Mouse (Mus musculus) kidney, embryonic 15.5 days (tissue): ENCODE data around the gene Ppfibp2. TPM values are rescaled to one million over a fixed set of nuclear protein-coding genes. Genes with fewer than 3 reads are reported as not detected.
A peak's percentile ranks its signal among the peaks of the same experiment; 100 is the strongest.

Source experiments
- ATAC-seq: fragments of 200-750 bp; cut with Nextera tagmentation; replicated peaks from 2 replicates; pipeline ENCODE4 v1.8.0; 2017; ENCODE audit warnings: moderate TSS enrichment; ENCODE audit not compliant: low FRiP score
- H3K27ac ChIP-seq: fragments of 300-500 bp; sonication (generic); 2 replicates; pipeline ENCODE4 v1.5.1; 2015; ENCODE audit warnings: mild to moderate bottlenecking, inconsistent platforms
- H3K27me3 ChIP-seq: fragments of 300-500 bp; sonication (generic); 2 replicates; pipeline ENCODE4 v1.6.1; 2015; ENCODE audit warnings: inconsistent platforms
- H3K36me3 ChIP-seq: fragments of 300-500 bp; sonication (generic); 2 replicates; pipeline ENCODE4 v1.6.1; 2015; ENCODE audit warnings: inconsistent platforms
- H3K4me1 ChIP-seq: fragments of 300-500 bp; sonication (generic); 2 replicates; pipeline ENCODE4 v1.6.1; 2015; ENCODE audit warnings: inconsistent platforms
- H3K4me2 ChIP-seq: fragments of 300-500 bp; sonication (generic); 2 replicates; pipeline ENCODE4 v1.6.1; 2015; ENCODE audit warnings: moderate library complexity, mild to moderate bottlenecking, inconsistent platforms
- H3K4me3 ChIP-seq: fragments of 300-500 bp; sonication (generic); replicated peaks from 2 replicates; pipeline ENCODE4 v1.5.1; 2015; ENCODE audit warnings: mild to moderate bottlenecking, inconsistent platforms
- H3K9ac ChIP-seq: fragments of 300-500 bp; sonication (generic); 2 replicates; pipeline ENCODE4 v1.6.1; 2015; ENCODE audit warnings: mild to moderate bottlenecking, inconsistent platforms
- H3K9me3 ChIP-seq: fragments of 300-500 bp; sonication (generic); replicated peaks from 2 replicates; pipeline ENCODE4 v1.6.1; 2016; ENCODE audit warnings: inconsistent platforms
- WGBS: fragments of 180-500 bp; shearing (Covaris S2); methylation state at CpG from one replicate; pipeline ENCODE4 v1.1.7; 2015; ENCODE audit warnings: mixed read lengths; 5-methylcytosine and 5-hydroxymethylcytosine counted together
- polyA plus RNA-seq: library from polyadenylated mRNA; unstranded; fragments of >200 nt; fragmentation: Nextera tagmentation; extraction: Ambion mirVana; gene quantifications from 2 replicates; pipeline ENCODE4 v1.2.1, GENCODE M21; 2015

Gene Ppfibp2
- polyA plus RNA-seq, 1 experiment from 2014 or later, result 5.6 TPM

GRCm38 (mm10) chr7:107648937-107649688 lies 54.1 kb downstream of the Ppfibp2 start:
- no peaks in the 10 kb centered on the region for H3K27me3 ChIP-seq
- WGBS, result 82% methylated on average over 12 of the region's 12 CpGs
- H3K36me3 ChIP-seq, result no peaks in the 10 kb centered on the region
- H3K4me3 ChIP-seq, result no peak overlapping the region
- H3K4me1 ChIP-seq, result no peaks in the 10 kb centered on the region
- H3K9me3 ChIP-seq, result no peaks in the 10 kb centered on the region
- no peak for ATAC-seq
- no peak overlapping the region for H3K27ac ChIP-seq
- H3K4me2 ChIP-seq, result no peak overlapping the region
- H3K9ac ChIP-seq, result no peak overlapping the region

- no peak overlapping the region for H3K4me3 ChIP-seq
- H3K4me2 ChIP-seq, result no peak overlapping the region
- no peaks in the 10 kb centered on the region for H3K36me3 ChIP-seq
- no peak overlapping the region for H3K27ac ChIP-seq
- H3K9me3 ChIP-seq, result no peaks in the 10 kb centered on the region
- 85% methylated on average over 7 of the region's 7 CpGs for WGBS
- ATAC-seq, result no peak
- no peaks in the 10 kb centered on the region for H3K27me3 ChIP-seq
- H3K4me1 ChIP-seq, result no peaks in the 10 kb centered on the region
- no peak overlapping the region for H3K9ac ChIP-seq
Measured at GRCm38 (mm10) chr7:107649990-107650389, 55.0 kb downstream of the Ppfibp2 start.

GRCm38 (mm10) chr7:107651821-107652220 lies 56.8 kb downstream of the Ppfibp2 start:
- no peak for ATAC-seq
- Histone ChIP-seq H3K4me2 (no peak overlapping the region), H3K27ac (no peak overlapping the region), H3K9ac (no peak overlapping the region), H3K36me3 (no peaks in the 10 kb centered on the region), H3K4me1 (no peaks in the 10 kb centered on the region), H3K9me3 (no peaks in the 10 kb centered on the region), H3K4me3 (no peak overlapping the region), H3K27me3 (no peaks in the 10 kb centered on the region)
- WGBS, result 70% methylated on average over 1 of the region's 1 CpGs

- WGBS, result 90% methylated on average over 6 of the region's 6 CpGs
- no peak overlapping the region for H3K4me2 ChIP-seq
- H3K4me3 ChIP-seq, result no peak overlapping the region
- peaks cover 1% of the 10 kb centered on the region for H3K4me1 ChIP-seq
- no peak overlapping the region for H3K9ac ChIP-seq
- no peaks in the 10 kb centered on the region for H3K27me3 ChIP-seq
- no peak overlapping the region for H3K27ac ChIP-seq
- H3K9me3 ChIP-seq, result no peaks in the 10 kb centered on the region
- H3K36me3 ChIP-seq, result no peaks in the 10 kb centered on the region
- ATAC-seq, result no peak
Measured at GRCm38 (mm10) chr7:107656451-107656850, 61.4 kb downstream of the Ppfibp2 start.

GRCm38 (mm10) chr7:107659186-107659918 lies 64.3 kb downstream of the Ppfibp2 start:
- H3K27ac ChIP-seq, result no peak overlapping the region
- H3K9ac ChIP-seq, result no peak overlapping the region
- H3K27me3 ChIP-seq, result no peaks in the 10 kb centered on the region
- WGBS, result 90% methylated on average over 8 of the region's 8 CpGs
- H3K9me3 ChIP-seq, result no peaks in the 10 kb centered on the region
- no peaks in the 10 kb centered on the region for H3K36me3 ChIP-seq
- ATAC-seq, result no peak
- H3K4me2 ChIP-seq, result no peak overlapping the region
- no peak overlapping the region for H3K4me3 ChIP-seq
- peaks cover 15% of the 10 kb centered on the region for H3K4me1 ChIP-seq

DNA sequence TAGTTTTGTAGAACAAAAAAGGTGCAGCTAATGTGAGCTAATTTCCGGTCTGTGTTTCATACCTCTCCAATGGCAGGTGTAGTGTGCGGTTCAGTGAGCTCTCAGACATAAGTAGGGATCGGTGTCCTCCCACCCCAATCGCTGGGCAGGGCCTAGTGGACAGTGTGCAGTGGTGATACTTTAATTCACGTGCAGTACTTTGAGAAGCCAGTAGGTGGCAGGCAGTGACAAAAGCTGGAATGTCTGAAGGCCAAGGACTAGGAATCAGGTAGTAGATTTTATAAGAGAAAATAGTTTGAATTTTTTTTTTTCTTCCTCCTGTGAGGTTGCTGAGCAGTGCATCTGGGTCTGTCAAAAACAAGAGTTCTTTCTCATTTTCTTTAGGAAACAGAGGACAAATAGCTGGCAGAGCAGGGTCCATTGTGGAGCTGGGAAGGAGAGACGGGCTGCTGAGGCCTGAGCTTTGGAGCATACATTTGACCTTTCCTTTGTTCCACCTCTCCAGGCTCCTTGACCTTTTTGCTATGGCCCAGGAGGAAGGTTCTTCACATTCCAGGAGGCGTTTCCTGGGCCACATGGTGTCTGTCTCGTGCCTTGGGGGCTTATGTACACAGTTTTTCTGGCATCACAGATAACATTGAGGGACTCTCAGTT lies 66.3 kb downstream of the Ppfibp2 start:
- no peaks in the 10 kb centered on the region for H3K27me3 ChIP-seq
- no peak overlapping the region for H3K4me3 ChIP-seq
- peak; percentile 79 for ATAC-seq
- WGBS, result 21% methylated on average over 8 of the region's 8 CpGs
- H3K9ac ChIP-seq, result no peak overlapping the region
- H3K36me3 ChIP-seq, result no peaks in the 10 kb centered on the region
- peaks cover 34% of the 10 kb centered on the region for H3K4me1 ChIP-seq
- no peak overlapping the region for H3K4me2 ChIP-seq
- H3K9me3 ChIP-seq, result no peaks in the 10 kb centered on the region
- peak overlapping the region; percentile 59; the same call in 1 of the 2 replicates for H3K27ac ChIP-seq

- H3K9me3 ChIP-seq, result no peaks in the 10 kb centered on the region
- H3K4me3 ChIP-seq, result no peak overlapping the region
- H3K27me3 ChIP-seq, result no peaks in the 10 kb centered on the region
- no peak overlapping the region for H3K9ac ChIP-seq
- no peak overlapping the region for H3K4me2 ChIP-seq
- no peaks in the 10 kb centered on the region for H3K36me3 ChIP-seq
- no peak for ATAC-seq
- WGBS, result 61% methylated on average over 5 of the region's 5 CpGs
- peaks cover 40% of the 10 kb centered on the region for H3K4me1 ChIP-seq
- 0 out of 2 replicates have a peak overlapping the region, but pooled peaks have one; percentile 51 for H3K27ac ChIP-seq
Measured at GRCm38 (mm10) chr7:107661843-107662281, 66.9 kb downstream of the Ppfibp2 start.

DNA sequence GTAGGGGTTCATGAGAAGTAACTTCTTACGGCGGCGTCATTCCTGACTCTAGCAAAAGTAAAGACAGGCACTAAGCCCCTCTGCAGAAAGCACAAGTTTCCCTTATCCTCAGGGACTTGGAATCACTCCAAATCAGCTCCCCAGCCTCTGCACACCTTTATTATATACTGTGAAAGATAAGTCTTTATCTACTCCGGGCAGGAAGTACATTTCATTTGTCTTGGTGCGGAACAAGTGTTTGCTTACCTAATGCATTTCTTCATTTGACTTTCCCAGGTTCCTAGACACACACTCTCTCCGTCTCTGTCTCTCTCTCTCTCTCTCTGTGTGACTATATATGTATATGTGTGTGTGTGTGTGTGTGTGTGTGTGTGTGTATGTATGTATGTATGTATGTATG lies 68.6 kb downstream of the Ppfibp2 start:
- Histone ChIP-seq H3K9ac (no peak overlapping the region), H3K27ac (peak overlapping the region; percentile 87; the same call in 1 of the 2 replicates), H3K4me3 (no peak overlapping the region), H3K4me1 (peaks cover 45% of the 10 kb centered on the region), H3K4me2 (no peak overlapping the region), H3K9me3 (no peaks in the 10 kb centered on the region), H3K27me3 (no peaks in the 10 kb centered on the region; the same call in 1 of the 2 replicates), H3K36me3 (no peaks in the 10 kb centered on the region)
- 84% methylated on average over 6 of the region's 6 CpGs for WGBS
- no peak for ATAC-seq

- no peak overlapping the region; the same call in 1 of the 2 replicates for H3K4me2 ChIP-seq
- H3K4me3 ChIP-seq, result no peak overlapping the region
- H3K4me1 ChIP-seq, result peaks cover 45% of the 10 kb centered on the region
- WGBS, result 33% methylated on average over 8 of the region's 8 CpGs
- no peak overlapping the region for H3K9ac ChIP-seq
- ATAC-seq, result peak; percentile 20; the same call in 1 of the 2 replicates
- peaks cover 3% of the 10 kb centered on the region; the same call in 1 of the 2 replicates for H3K27me3 ChIP-seq
- no peaks in the 10 kb centered on the region for H3K9me3 ChIP-seq
- H3K36me3 ChIP-seq, result no peaks in the 10 kb centered on the region
- peak overlapping the region; percentile 87 for H3K27ac ChIP-seq
Measured at GRCm38 (mm10) chr7:107664063-107665056, 69.4 kb downstream of the Ppfibp2 start.

DNA sequence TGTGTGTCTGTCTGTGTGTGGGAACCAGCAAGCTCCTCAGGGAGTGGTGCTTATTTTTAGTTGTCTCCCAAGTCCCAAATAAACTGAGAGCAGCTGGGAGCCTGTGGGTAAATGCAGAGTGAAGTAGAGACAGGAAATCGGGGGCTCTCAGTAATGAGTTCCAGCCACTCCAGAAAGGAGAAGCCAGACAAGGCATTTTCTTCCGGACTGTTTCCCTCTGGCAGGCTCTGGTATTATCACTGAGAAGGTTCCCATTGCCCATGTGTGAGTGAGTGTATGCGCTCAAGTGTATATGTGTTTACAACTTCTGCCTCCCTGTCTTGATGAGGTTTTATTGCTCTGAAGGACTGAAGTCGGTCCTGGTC lies 70.2 kb downstream of the Ppfibp2 start:
- Histone ChIP-seq H3K27me3 (peaks cover 3% of the 10 kb centered on the region; the same call in 1 of the 2 replicates), H3K9me3 (no peaks in the 10 kb centered on the region), H3K27ac (peak overlapping the region; percentile 87), H3K9ac (0 out of 2 replicates have a peak overlapping the region, but pooled peaks have one; percentile 24), H3K4me1 (peaks cover 45% of the 10 kb centered on the region), H3K4me2 (peak overlapping the region; percentile 48), H3K4me3 (peak overlapping the region; percentile 26; the same call in 1 of the 2 replicates), H3K36me3 (no peaks in the 10 kb centered on the region)
- ATAC-seq, result peak; percentile 6; the same call in 1 of the 2 replicates
- 14% methylated on average over 4 of the region's 4 CpGs for WGBS
